Mouse (Mus musculus) ES-E14 (cell line): ENCODE measurements around the gene Cct7.

Experiments used
- CHD2 ChIP-seq: IDR thresholded peaks from 2 replicates; pipeline ENCODE4 v1.6.1; 2014; ENCODE audit warnings: mild to moderate bottlenecking, low read depth, low read length, inconsistent platforms
- HCFC1 ChIP-seq: IDR thresholded peaks from 2 replicates; pipeline ENCODE4 v1.6.1; 2012; ENCODE audit warnings: low read length, inconsistent platforms, borderline replicate concordance; ENCODE audit not compliant: insufficient read depth
- MAFK ChIP-seq: IDR thresholded peaks from 2 replicates; pipeline ENCODE4 v1.6.1; 2014; ENCODE audit warnings: mild to moderate bottlenecking, low read depth, low read length, inconsistent platforms; ENCODE audit not compliant: insufficient read depth

- TF ChIP-seq HCFC1, result no peak
- TF ChIP-seq CHD2, result no peak
- no peak for TF ChIP-seq MAFK
Measured at GRCm38 (mm10) chr6:85488510-85488909, 37.2 kb downstream of the Cct7 start.
